Mouse (Mus musculus): Measurements from ENCODE around the gene Ccdc163. TPM values are rescaled to one million over a fixed set of nuclear protein-coding genes. Genes with fewer than 3 reads are reported as not detected.
A peak's percentile ranks its signal among the peaks of the same experiment; 100 is the strongest.

The Ccdc163 gene
- total RNA-seq, 2 experiments from 2014 or later = 4.2 to 7.6 TPM

DNA sequence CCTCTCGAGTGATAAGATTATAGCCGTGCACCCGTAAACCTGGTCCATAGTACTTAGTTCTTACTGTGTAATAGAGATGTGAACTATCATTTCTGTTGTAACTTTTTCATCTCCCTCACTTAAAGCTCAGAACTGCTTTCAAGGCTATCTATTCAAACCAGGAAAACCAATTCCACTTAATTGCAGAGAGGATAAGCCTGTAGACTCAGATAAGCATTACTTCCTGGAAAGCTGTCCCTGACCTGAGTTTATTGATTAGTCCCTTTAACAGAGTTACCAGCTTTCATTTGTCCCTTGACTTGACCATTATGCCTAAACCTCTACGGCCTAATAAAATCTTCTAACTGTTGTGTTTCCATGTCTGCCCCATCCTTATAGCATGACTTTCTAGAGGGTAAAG lies 24.4 kb upstream of the Ccdc163 start:
- Histone ChIP-seq H3K27ac (no peak overlapping the region), H3K4me3 (no peak overlapping the region)
- intact Hi-C loops (cut with DNase I) = loop anchor here (2.0 kb wide), 1 partner anchor 33 kb away; the partner anchor contains the start of gene Akr1a1
- no peak for DNase-seq (ENCODE audit: extremely low spot score in 1 of 2, low spot score in 2 of 2)
- no peak for TF ChIP-seq CTCF (IDR thresholded peaks at IDR 0.05)

DNA sequence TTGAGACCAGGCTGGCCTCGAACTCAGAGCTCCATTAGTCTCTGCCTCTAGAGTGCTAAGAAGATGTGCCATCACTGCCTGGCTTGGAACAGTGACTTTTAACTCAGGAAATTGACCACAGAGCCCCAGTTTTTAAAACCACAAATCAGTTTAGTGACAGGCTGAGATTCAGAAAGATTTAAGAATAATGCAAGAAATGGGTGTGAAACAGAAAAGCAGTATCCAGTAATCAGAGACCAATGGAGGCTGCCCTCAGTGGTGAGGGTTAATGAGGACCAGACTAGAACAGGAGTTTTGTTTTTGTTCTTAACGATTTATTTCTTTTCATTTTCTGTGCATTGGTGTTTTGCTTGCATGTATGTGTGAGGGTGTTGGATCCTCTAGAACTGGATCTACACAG lies 23.6 kb upstream of the Ccdc163 start:
- intact Hi-C loops (cut with DNase I) = loop anchor here (2.0 kb wide), 1 partner anchor 34 kb away; the partner anchor contains the start of gene Akr1a1
- no peak for TF ChIP-seq CTCF (IDR thresholded peaks at IDR 0.05)
- Histone ChIP-seq H3K27ac (peak overlapping the region; percentile 93), H3K4me3 (no peak overlapping the region)
- no peak for DNase-seq (ENCODE audit: extremely low spot score in 1 of 2, low spot score in 2 of 2)

DNA sequence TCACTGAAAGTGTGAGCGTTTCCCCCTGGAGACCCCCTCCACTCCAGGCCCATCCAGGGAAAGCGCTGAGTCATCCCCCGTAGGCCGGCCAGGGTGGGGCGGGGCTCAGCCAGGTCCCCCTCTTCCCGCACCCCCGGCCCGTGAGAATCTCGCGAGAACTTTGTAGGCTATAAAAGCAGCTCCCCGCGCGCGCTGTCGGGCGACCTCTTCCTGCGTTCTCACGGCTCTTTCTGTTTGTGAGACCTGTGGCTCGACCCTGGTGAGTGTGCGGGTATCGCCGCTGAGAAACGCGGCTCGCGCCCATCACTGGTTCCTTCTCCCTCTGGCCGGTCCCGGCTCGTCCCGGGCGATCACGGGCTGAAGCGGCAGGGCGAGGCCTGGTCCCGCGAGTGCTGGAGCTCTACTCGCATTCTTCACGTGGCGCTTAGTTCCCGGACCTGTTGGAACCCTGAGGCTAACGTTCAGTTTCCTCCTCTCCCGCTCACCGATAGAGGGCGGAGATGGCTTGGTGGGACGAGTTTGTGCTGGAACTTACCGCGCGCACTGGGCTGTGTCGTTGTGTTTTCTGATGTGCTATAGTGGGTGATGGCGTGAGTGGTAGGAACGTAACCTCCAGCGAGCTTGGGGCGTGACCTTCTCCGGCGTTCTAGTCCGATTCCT lies 22.8 kb upstream of the Ccdc163 start, which contains the start of gene Prdx1:
Gene Prdx1, plus strand, starts transcription at position 143 of the 660 bp plus-strand sequence.
- H3K27ac ChIP-seq = peak within 1 kb of the TSS; percentile 93
- DNase-seq (ENCODE audit: extremely low spot score in 1 of 2, low spot score in 2 of 2) = peak; percentile 86 to 90
- peak; percentile 79 for TF ChIP-seq CTCF (IDR thresholded peaks at IDR 0.05)
- peak within 1 kb of the TSS; percentile 72 for H3K4me3 ChIP-seq
- intact Hi-C loops (cut with DNase I) = loop anchor here (2.0 kb wide), 1 partner anchor 35 kb away; the partner anchor contains the start of gene Akr1a1

- no peak for TF ChIP-seq CTCF (IDR thresholded peaks at IDR 0.05)
- intact Hi-C loops (cut with DNase I) = no loop called here
Measured at GRCm38 (mm10) chr4:116687041-116687440, 21.3 kb upstream of the Ccdc163 start.

DNA sequence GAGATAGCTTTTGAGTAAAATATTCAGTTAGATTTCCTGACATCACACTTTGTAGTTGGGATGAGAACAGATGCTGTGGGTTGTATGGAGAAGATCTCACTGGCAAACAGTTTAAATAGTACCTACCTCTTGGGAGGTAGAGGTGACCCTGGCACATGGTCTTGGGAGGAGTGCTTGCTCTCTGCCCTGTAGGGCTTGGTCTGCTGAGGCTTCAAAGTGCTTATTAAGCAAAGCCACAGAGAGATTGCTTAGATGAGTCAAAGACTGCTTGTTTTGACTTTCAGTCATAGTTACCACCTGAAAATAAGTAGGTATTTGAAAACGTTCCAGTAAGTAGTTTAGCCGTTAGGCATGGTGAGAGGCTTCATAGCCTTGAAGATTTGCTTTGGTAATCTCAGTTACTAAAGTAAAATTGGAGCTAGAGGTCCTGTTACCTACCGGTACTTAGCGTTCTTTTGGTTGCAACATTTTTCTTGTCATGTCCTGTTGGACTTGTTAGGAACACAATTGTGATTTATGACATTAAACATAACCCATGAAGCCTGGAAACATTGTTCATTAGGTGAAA lies 18.9 kb upstream of the Ccdc163 start:
- no peak for TF ChIP-seq CTCF (IDR thresholded peaks at IDR 0.05)
- Histone ChIP-seq H3K27ac (no peak overlapping the region), H3K4me3 (no peak overlapping the region)
- intact Hi-C loops (cut with DNase I) = no loop called here
- DNase-seq (ENCODE audit: extremely low spot score in 1 of 2, low spot score in 2 of 2) = no peak

More at GRCm38 (mm10) chr4:116687041-116687440, 21.3 kb upstream of the Ccdc163 start:
- DNase-seq (ENCODE audit: extremely low spot score in 1 of 2, low spot score in 2 of 2) = no peak
- H3K27ac ChIP-seq = peak overlapping the region; percentile 57
- peak overlapping the region; percentile 72 for H3K4me3 ChIP-seq

DNA sequence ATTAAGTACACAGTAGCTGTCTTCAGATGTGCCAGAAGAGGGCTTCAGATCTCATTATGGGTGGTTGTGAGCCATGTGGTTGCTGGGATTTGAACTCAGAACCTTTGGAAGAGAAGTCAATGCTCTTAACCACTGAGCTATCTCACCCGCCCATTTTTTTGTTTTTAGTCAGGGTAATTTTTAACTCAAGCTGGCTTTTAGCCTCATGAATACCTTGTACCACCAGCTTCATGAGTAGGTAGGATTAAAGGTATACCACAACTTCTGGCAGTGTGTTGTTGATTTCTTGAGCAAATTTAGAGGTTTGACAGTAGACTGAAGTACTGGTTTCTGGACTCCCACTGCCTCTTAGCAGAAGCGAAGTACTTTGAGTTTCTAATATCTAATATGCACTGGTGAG lies 16.2 kb upstream of the Ccdc163 start:
- TF ChIP-seq CTCF (IDR thresholded peaks at IDR 0.05) = no peak
- DNase-seq (ENCODE audit: extremely low spot score in 1 of 2, low spot score in 2 of 2) = no peak
- Histone ChIP-seq H3K27ac (no peak overlapping the region), H3K4me3 (no peak overlapping the region)
- intact Hi-C loops (cut with DNase I) = no loop called here

DNA sequence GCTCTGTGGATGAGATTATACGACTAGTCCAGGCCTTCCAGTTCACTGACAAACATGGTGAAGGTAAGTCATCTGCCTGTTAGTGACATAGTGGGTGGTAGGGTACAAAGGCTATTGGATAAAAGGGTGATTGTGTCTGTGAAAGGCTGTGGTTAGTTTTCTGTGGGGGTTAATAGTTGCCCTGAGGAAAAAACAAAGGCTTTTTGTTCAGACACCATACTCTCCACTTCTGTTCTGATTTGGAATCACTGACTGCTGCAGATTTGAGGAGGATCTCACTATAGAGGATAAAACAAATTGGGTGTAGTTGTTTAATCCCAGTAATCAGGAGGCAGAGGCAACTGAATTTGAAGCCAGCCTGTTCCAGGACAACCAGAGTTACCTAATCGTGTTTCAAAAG lies 14.5 kb upstream of the Ccdc163 start:
- no peak for TF ChIP-seq CTCF (IDR thresholded peaks at IDR 0.05)
- DNase-seq (ENCODE audit: extremely low spot score in 1 of 2, low spot score in 2 of 2) = no peak
- no peak overlapping the region for H3K4me3 ChIP-seq
- no peak overlapping the region for H3K27ac ChIP-seq
- intact Hi-C loops (cut with DNase I) = no loop called here

DNA sequence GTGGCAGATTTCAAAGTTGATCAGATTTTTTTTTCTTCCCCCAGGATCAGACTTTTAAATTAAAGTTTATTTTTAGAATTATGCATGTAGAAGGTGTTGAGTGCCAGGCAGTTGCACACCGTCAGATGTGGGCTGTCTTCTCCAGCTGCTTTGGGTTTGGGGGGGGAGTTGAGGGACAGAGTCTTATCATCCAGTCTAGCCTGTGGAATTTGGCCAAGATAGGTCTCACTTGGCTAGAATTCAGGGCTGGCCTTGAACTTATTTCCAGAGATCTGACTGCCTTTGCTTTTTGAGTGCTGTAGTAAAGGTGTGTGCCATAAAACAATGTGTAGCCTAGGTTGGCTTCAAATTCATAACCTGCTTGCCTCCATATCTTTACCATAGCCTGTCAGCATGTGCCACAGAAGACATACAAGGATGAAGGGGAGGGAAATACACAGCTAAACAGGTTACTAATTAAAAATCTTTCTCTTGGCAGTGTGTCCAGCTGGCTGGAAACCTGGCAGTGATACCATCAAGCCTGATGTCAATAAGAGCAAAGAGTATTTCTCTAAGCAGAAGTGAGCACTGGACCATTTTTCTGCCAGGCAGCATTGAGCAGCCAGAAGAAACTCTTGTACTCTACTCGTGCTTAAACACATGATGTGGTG lies 9.5 kb upstream of the Ccdc163 start:
- DNase-seq (ENCODE audit: extremely low spot score in 1 of 2, low spot score in 2 of 2) = no peak
- no peak overlapping the region for H3K27ac ChIP-seq
- TF ChIP-seq CTCF (IDR thresholded peaks at IDR 0.05) = no peak
- no peak overlapping the region for H3K4me3 ChIP-seq
- intact Hi-C loops (cut with DNase I) = no loop called here

DNA sequence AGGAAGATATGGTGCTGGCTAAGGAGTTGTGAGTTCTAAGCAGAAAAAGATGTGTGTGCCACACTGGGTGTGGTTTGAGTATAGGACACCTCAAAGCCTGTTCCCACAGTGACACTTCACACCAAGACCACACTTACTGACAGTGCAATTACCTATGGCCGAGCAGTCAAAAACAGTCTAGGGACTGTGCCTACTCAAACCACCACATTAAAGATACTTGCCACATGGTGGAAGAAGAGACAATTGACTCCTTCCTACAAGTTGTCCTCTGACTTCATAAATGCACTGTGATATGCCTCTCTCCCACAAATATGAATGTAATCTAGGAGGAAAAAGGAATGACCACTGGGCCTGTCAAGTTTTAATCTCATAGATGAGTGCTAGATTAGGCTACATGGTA lies 7.3 kb upstream of the Ccdc163 start:
- no peak for DNase-seq (ENCODE audit: extremely low spot score in 1 of 2, low spot score in 2 of 2)
- Histone ChIP-seq H3K27ac (no peak overlapping the region), H3K4me3 (no peak overlapping the region)
- no peak for TF ChIP-seq CTCF (IDR thresholded peaks at IDR 0.05)
- intact Hi-C loops (cut with DNase I) = no loop called here

DNA sequence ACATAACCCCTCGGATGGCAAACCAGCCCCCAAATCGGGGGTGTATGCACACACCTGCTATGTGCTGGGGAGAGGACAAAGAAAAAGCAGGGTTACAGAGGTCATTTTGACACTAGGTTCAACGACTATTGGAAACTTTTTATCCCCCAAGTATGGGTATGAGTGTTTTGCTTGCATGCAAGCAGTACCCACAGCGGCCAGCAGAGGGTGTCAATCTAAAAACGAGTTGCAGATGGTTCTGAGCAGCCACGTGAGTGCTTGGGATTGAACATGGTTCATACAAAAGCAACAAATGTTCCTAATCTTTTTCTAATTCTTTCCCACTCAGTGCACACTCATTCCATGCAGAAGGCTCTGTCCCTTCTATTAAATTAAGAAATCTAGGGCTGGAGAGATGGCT lies 4.5 kb upstream of the Ccdc163 start:
- no peak overlapping the region for H3K27ac ChIP-seq
- peak; percentile 85 for TF ChIP-seq CTCF (IDR thresholded peaks at IDR 0.05)
- DNase-seq (ENCODE audit: extremely low spot score in 1 of 2, low spot score in 2 of 2) = peak; percentile 38 to 60
- intact Hi-C loops (cut with DNase I) = no loop called here
- H3K4me3 ChIP-seq = no peak overlapping the region

GRCm38 (mm10) chr4:116707666-116708065 lies 643 bp upstream of the Ccdc163 start:
- TF ChIP-seq CTCF (IDR thresholded peaks at IDR 0.05) = no peak

GRCm38 (mm10) chr4:116708791-116709390 lies 582 bp downstream of the Ccdc163 start:
- Histone ChIP-seq H3K27ac (no peak overlapping the region), H3K4me3 (peak overlapping the region; percentile 53)
- DNase-seq (ENCODE audit: extremely low spot score in 1 of 2, low spot score in 2 of 2) = no peak
- no peak for TF ChIP-seq CTCF (IDR thresholded peaks at IDR 0.05)
- intact Hi-C loops (cut with DNase I) = no loop called here

More at GRCm38 (mm10) chr4:116707666-116708065, 643 bp upstream of the Ccdc163 start:
- DNase-seq (ENCODE audit: extremely low spot score in 1 of 2, low spot score in 2 of 2) = no peak
- intact Hi-C loops (cut with DNase I) = no loop called here
- Histone ChIP-seq H3K27ac (peak overlapping the region; percentile 88), H3K4me3 (peak overlapping the region; percentile 76)

Measured in left cerebral cortex, adult 2 months (tissue).